Comparison of ENCODE assay signal across 8 mouse cellular contexts in the genomic region with DNA sequence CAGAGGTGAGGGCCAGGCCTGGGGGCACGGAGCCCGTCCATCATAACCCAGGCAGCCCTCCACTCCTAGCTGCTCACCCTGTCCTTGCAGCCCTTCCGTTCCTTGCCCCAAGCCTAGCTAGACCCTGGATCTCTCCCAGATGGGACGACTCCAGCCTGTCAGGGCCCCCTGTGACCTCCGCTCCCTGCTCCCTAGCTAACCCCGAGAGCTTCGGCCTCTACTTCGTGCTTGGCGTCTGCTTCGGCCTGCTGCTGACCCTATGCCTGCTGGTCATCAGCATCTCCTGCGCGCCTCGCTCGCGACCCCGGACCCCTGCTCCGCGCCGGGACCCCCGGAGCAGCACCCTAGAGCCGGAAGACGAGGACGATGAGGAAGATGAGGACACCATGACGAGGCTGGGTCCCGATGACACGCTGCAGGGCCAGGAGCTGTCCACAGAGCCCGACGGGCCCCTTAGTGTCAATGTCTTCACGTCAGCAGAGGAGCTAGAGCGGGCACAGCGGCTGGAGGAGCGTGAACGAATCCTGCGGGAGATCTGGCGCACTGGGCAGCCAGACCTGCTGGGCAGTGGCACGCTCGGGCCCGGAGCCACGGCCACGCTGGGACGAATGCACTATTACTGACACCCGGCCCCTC. TPM values are rescaled to one million over a fixed set of nuclear protein-coding genes. Genes with fewer than 3 reads are reported as not detected.
DNase-seq lines count a peak whose midpoint lies in the region; ATAC-seq lines count a peak whose summit lies in the region.

No protein-coding gene starts in this region.

- H3K4me3 ChIP-seq in embryonic facial prominence, embryonic 15.5 days (replicated peaks), result peak overlapping the region; percentile 64
- H3K4me3 ChIP-seq in intestine, embryonic 15.5 days (replicated peaks), result peak overlapping the region; percentile 54

- peak overlapping the region; percentile 56 for H3K9ac ChIP-seq in embryonic facial prominence, embryonic 15.5 days
- peak overlapping the region; percentile 53 for H3K9ac ChIP-seq in intestine, embryonic 15.5 days

- H3K27ac ChIP-seq in embryonic facial prominence, embryonic 15.5 days (replicated peaks), result peak overlapping the region; percentile 92
- H3K27ac ChIP-seq in intestine, embryonic 15.5 days, result peak overlapping the region; percentile 92

- H3K36me3 ChIP-seq in embryonic facial prominence, embryonic 15.5 days, result no peaks in the 10 kb centered on the region; the same call in none of the 2 replicates
- H3K36me3 ChIP-seq in intestine, embryonic 15.5 days, result 0 out of 2 replicates have a peak, but pooled peaks cover 3% of the 10 kb centered on the region

- no peaks in the 10 kb centered on the region for H3K27me3 ChIP-seq in embryonic facial prominence, embryonic 15.5 days
- H3K27me3 ChIP-seq in intestine, embryonic 15.5 days (replicated peaks), result no peaks in the 10 kb centered on the region

- no peaks in the 10 kb centered on the region for H3K9me3 ChIP-seq in embryonic facial prominence, embryonic 15.5 days (replicated peaks)
- H3K9me3 ChIP-seq in intestine, embryonic 15.5 days, result no peaks in the 10 kb centered on the region

- intact Hi-C loops in heart, postnatal 36 days (cut with DNase I), result loop anchor here (2.0 kb wide), 2 partner anchors 14 to 38 kb away; partner anchors contain the start of gene Sh3d21

- ATAC-seq in embryonic facial prominence, embryonic 15.5 days (ENCODE audit: insufficient number of reproducible peaks, low FRiP score, low TSS enrichment, low read depth), result no peak
- peak; percentile 7; the same call in 1 of the 2 replicates for ATAC-seq in intestine, embryonic 15.5 days

- DNase-seq in heart, adult 11 months, result peak; percentile 96
- DNase-seq in heart, postnatal 36 days, result no peak
- DNase-seq in lung, postnatal 10 days, result peak; percentile 48
- no peak for DNase-seq in ovary, postnatal 14 days (ENCODE audit: low spot score)
- no peak for DNase-seq in c-Kit-positive CD71-positive TER-119-positive erythroid progenitor cells, embryonic 14.5 days (ENCODE audit: low spot score)
- no peak for DNase-seq in gastrocnemius, postnatal 10 days

- H3K4me1 ChIP-seq in embryonic facial prominence, embryonic 15.5 days, result peaks cover 48% of the 10 kb centered on the region
- peaks cover 39% of the 10 kb centered on the region for H3K4me1 ChIP-seq in intestine, embryonic 15.5 days (replicated peaks)

- peak overlapping the region; percentile 89 for H3K4me2 ChIP-seq in embryonic facial prominence, embryonic 15.5 days (replicated peaks)
- peak overlapping the region; percentile 71 for H3K4me2 ChIP-seq in intestine, embryonic 15.5 days (replicated peaks)

- 11% methylated on average over 42 of the region's 42 CpGs for WGBS in embryonic facial prominence, embryonic 15.5 days
- WGBS in intestine, embryonic 15.5 days, result 25% methylated on average over 42 of the region's 42 CpGs

RNA-seq across cellular contexts. Expression of gene Eva1b, which starts 1.6 kb away (rescaled TPM):
- 10 to 100 TPM; 15.7 to 16.2 TPM for total RNA-seq in heart, postnatal 36 days (2021)
- polyA plus RNA-seq in embryonic facial prominence, embryonic 15.5 days (2015; fragmentation: Nextera tagmentation; extraction: Ambion mirVana), result 84.3 and 94.6 TPM in 2 replicates
- 41.8 and 44.6 TPM in 2 replicates for polyA plus RNA-seq in intestine, embryonic 15.5 days (2015; fragmentation: Nextera tagmentation; extraction: Ambion mirVana)
- 10 to 100 TPM; 20.0 to 25.5 TPM for total RNA-seq in gastrocnemius, postnatal 10 days (2021)

RNA-seq across cellular contexts. Expression of gene Sh3d21, which starts 14.1 kb away (rescaled TPM):
- 1 to 10 TPM; 2.4 to 3.6 TPM for total RNA-seq in heart, postnatal 36 days (2021)
- polyA plus RNA-seq in embryonic facial prominence, embryonic 15.5 days (2015; fragmentation: Nextera tagmentation; extraction: Ambion mirVana), result 15.0 and 16.8 TPM in 2 replicates
- 12.8 and 12.9 TPM in 2 replicates for polyA plus RNA-seq in intestine, embryonic 15.5 days (2015; fragmentation: Nextera tagmentation; extraction: Ambion mirVana)
- 1 to 10 TPM; 1.2 to 1.4 TPM for total RNA-seq in gastrocnemius, postnatal 10 days (2021)

RNA-seq across cellular contexts. Expression of gene Stk40, which starts 45.4 kb away (rescaled TPM):
- total RNA-seq in heart, postnatal 36 days (2021), result 10 to 100 TPM; 33.6 to 41.5 TPM
- 37.4 and 38.7 TPM in 2 replicates for polyA plus RNA-seq in embryonic facial prominence, embryonic 15.5 days (2015; fragmentation: Nextera tagmentation; extraction: Ambion mirVana)
- polyA plus RNA-seq in intestine, embryonic 15.5 days (2015; fragmentation: Nextera tagmentation; extraction: Ambion mirVana), result 29.5 and 32.1 TPM in 2 replicates
- 10 to 100 TPM; 28.8 to 39.5 TPM for total RNA-seq in gastrocnemius, postnatal 10 days (2021)

RNA-seq across cellular contexts. Expression of gene Lsm10, which starts 52.7 kb away (rescaled TPM):
- total RNA-seq in heart, postnatal 36 days (2021), result 10 to 100 TPM; 14.5 to 16.4 TPM
- 55.4 and 60.6 TPM in 2 replicates for polyA plus RNA-seq in embryonic facial prominence, embryonic 15.5 days (2015; fragmentation: Nextera tagmentation; extraction: Ambion mirVana)
- 55.3 TPM in 2 replicates for polyA plus RNA-seq in intestine, embryonic 15.5 days (2015; fragmentation: Nextera tagmentation; extraction: Ambion mirVana)
- 10 to 100 TPM in 1 of 2 experiments, 1 to 10 TPM in 1; 8.0 to 10.8 TPM for total RNA-seq in gastrocnemius, postnatal 10 days (2021)

RNA-seq across cellular contexts. Expression of gene Thrap3, which starts 53.4 kb away (rescaled TPM):
- 100 to 1,000 TPM; 119 to 123 TPM for total RNA-seq in heart, postnatal 36 days (2021)
- polyA plus RNA-seq in embryonic facial prominence, embryonic 15.5 days (2015; fragmentation: Nextera tagmentation; extraction: Ambion mirVana), result 191 and 208 TPM in 2 replicates
- polyA plus RNA-seq in intestine, embryonic 15.5 days (2015; fragmentation: Nextera tagmentation; extraction: Ambion mirVana), result 172 and 202 TPM in 2 replicates
- 100 to 1,000 TPM; 131 to 152 TPM for total RNA-seq in gastrocnemius, postnatal 10 days (2021)

Comparison
In these comparisons a context has a peak if more than half of its experiments do, and no peak if none do; other contexts are left out.
1. DNase-seq: peak in heart, adult 11 months (single experiment) and lung, postnatal 10 days (single experiment); none in heart, postnatal 36 days (0 of 2), ovary, postnatal 14 days (single experiment), c-Kit-positive CD71-positive TER-119-positive erythroid progenitor cells, embryonic 14.5 days (single experiment) and gastrocnemius, postnatal 10 days (single experiment).